Comparison of ENCODE assay signal across 8 mouse cellular contexts in the genomic region with DNA sequence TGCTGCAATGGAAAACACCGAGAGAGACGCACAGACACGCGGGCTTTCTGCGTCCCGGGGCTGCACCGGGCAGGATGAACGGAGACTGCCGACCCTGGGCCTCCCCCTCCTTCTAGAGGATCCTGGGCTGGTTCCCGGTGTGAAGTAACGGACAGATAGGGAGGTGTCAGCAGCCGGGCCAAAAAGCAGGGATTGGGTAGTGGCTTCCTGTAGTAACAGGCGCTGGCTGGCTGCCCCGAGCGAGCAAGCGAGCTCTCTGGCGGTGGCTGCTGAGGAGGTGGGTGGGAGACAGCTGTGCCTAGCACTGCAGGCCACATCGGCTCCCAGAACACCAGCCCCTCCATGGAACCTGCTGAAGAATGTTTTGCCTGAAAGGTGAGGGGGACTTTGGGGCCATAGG.
DNase-seq lines count a peak whose midpoint lies in the region; ATAC-seq lines count a peak whose summit lies in the region.

No protein-coding gene starts in this region.

- H3K9ac ChIP-seq in heart, embryonic 15.5 days: peak overlapping the region; percentile 56
- peak overlapping the region; percentile 47 for H3K9ac ChIP-seq in liver, embryonic 13.5 days

- ATAC-seq in heart, embryonic 15.5 days (replicated peaks; ENCODE audit: insufficient number of reproducible peaks, insufficient read depth, low FRiP score, low read depth): peak; percentile 93
- peak; percentile 59 for ATAC-seq in liver, embryonic 13.5 days (ENCODE audit: low read depth)

- peak overlapping the region; percentile 81 for H3K27ac ChIP-seq in forebrain, embryonic 10.5 days
- peak overlapping the region; percentile 93 for H3K27ac ChIP-seq in heart, embryonic 15.5 days
- peak overlapping the region; percentile 29; the same call in 1 of the 2 replicates for H3K27ac ChIP-seq in liver, embryonic 13.5 days

- H3K27me3 ChIP-seq in forebrain, embryonic 10.5 days (ENCODE audit: poor library complexity, severe bottlenecking): no peaks in the 10 kb centered on the region
- no peaks in the 10 kb centered on the region for H3K27me3 ChIP-seq in heart, embryonic 15.5 days
- H3K27me3 ChIP-seq in liver, embryonic 13.5 days: no peaks in the 10 kb centered on the region

- H3K36me3 ChIP-seq in forebrain, embryonic 10.5 days (replicated peaks): peaks cover 39% of the 10 kb centered on the region
- H3K36me3 ChIP-seq in heart, embryonic 15.5 days: peaks cover 10% of the 10 kb centered on the region; the same call in 1 of the 2 replicates
- H3K36me3 ChIP-seq in liver, embryonic 13.5 days: no peaks in the 10 kb centered on the region

- WGBS in forebrain, embryonic 10.5 days: 10% methylated on average over 18 of the region's 18 CpGs
- 1% methylated on average over 18 of the region's 18 CpGs for WGBS in heart, embryonic 15.5 days
- 4% methylated on average over 18 of the region's 18 CpGs for whole genome bisulfite sequencing in liver, embryonic 13.5 days (ENCODE audit: insufficient replicate concordance)

- peak overlapping the region; percentile 43 for H3K4me3 ChIP-seq in forebrain, embryonic 10.5 days
- H3K4me3 ChIP-seq in heart, embryonic 15.5 days: peak overlapping the region; percentile 54
- peak overlapping the region; percentile 43 for H3K4me3 ChIP-seq in liver, embryonic 13.5 days (replicated peaks)

- H3K4me2 ChIP-seq in heart, embryonic 15.5 days: peak overlapping the region; percentile 80
- peak overlapping the region; percentile 54 for H3K4me2 ChIP-seq in liver, embryonic 13.5 days

- H3K9me3 ChIP-seq in forebrain, embryonic 10.5 days: peaks cover 23% of the 10 kb centered on the region
- peaks cover 2% of the 10 kb centered on the region; the same call in 1 of the 2 replicates for H3K9me3 ChIP-seq in heart, embryonic 15.5 days (replicated peaks)
- H3K9me3 ChIP-seq in liver, embryonic 13.5 days (replicated peaks): no peaks in the 10 kb centered on the region

- DNase-seq in layer of hippocampus, adult 11-12 months (ENCODE audit: low spot score): peak; percentile 59
- no peak for DNase-seq in layer of hippocampus, adult 9-10 months (ENCODE audit: low spot score)
- DNase-seq in forebrain, embryonic 10.5 days (ENCODE audit: extremely low spot score, low spot score): peak; percentile 39
- DNase-seq in kidney, postnatal 10 days: peak; percentile 87
- DNase-seq in liver, embryonic 13.5 days: no peak
- DNase-seq in naive thymus-derived CD4-positive, alpha-beta T cell, adult 2 months (ENCODE audit: low read depth): peak; percentile 29
- DNase-seq in thymus, adult 18-20 months: peak; percentile 34 to 40

- H3K4me1 ChIP-seq in forebrain, embryonic 10.5 days: peaks cover 45% of the 10 kb centered on the region
- H3K4me1 ChIP-seq in heart, embryonic 15.5 days (replicated peaks): peaks cover 54% of the 10 kb centered on the region
- no peaks in the 10 kb centered on the region for H3K4me1 ChIP-seq in liver, embryonic 13.5 days (replicated peaks)

Comparison
In these comparisons a context has a peak if more than half of its experiments do, and no peak if none do; other contexts are left out.
1. DNase-seq: peak in layer of hippocampus, adult 11-12 months (single experiment), forebrain, embryonic 10.5 days (single experiment), kidney, postnatal 10 days (single experiment), naive thymus-derived CD4-positive, alpha-beta T cell, adult 2 months (single experiment) and thymus, adult 18-20 months (2 of 2); none in layer of hippocampus, adult 9-10 months (single experiment) and liver, embryonic 13.5 days (single experiment).
2. H3K27ac ChIP-seq: peak in every context shown above with its lines; median percentile 93 in heart, embryonic 15.5 days; 81 in forebrain, embryonic 10.5 days; 29 in liver, embryonic 13.5 days.
3. Peak in every context shown above with its lines, with median percentiles within 50 percentile points of each other: H3K4me3 ChIP-seq.